Comparison of ENCODE assay signal across 19 mouse cellular contexts in the genomic region with DNA sequence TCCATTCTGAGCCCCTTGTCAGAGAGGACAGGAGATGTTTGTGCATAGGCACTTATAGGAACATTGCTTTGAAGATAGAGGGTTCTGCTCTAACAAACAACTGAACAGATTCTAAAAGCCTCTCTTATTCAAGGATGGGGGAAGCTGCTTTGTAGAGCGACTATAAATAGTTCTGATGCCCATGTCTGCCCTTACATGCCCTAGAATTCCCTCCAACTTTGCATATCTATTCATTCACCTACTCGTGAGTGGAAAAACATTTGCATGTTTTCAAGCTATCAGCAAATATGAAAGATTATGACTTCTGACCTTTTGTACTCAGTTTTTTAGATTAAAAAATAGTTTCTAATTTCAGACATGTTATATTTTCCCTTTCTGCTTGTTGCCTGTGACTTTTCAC.
A peak's percentile ranks its signal among the peaks of the same experiment; 100 is the strongest.
DNase-seq lines count a peak whose midpoint lies in the region; ATAC-seq and TF ChIP-seq lines count a peak whose summit lies in the region.
"Had no signal": no experiment of that assay in that cellular context is flagged by ENCODE, and none has a peak within 500 bp of the region (broad histone marks: within the 10 kb centered on the region; RNA-seq: fewer than 3 reads in every experiment).

No protein-coding gene starts in this region.

- H3K79me2 ChIP-seq in CH12.LX (replicated peaks; ENCODE audit: control insufficient read depth, extremely low read depth, insufficient read depth, poor library complexity, severe bottlenecking): no peaks in the 10 kb centered on the region

- peak; percentile 51 for DNase-seq in heart, adult 8-10 months (ENCODE audit: low spot score)
- DNase-seq in heart, adult 11 months: no peak
- peak; percentile 77 for DNase-seq in CH12.LX (ENCODE audit: extremely low read depth)
- no peak for DNase-seq in layer of hippocampus, postnatal 10 days (ENCODE audit: low spot score in 2 of 2)
- no peak for DNase-seq in limb, embryonic 10.5 days (ENCODE audit: low spot score)
- DNase-seq: adrenal gland, adult 8-10 months; adrenal gland, postnatal 36 days; cerebellum, adult 2 months; cerebellum, postnatal 10 days; forebrain, postnatal 0 days; gastrocnemius, postnatal 14 days; kidney, adult 2 months had no signal

- TF ChIP-seq RAD21 in CH12.LX (IDR thresholded peaks at IDR 0.05; ENCODE audit: low read depth, low read length): no peak

- H3K9me3 ChIP-seq in CH12.LX (replicated peaks; ENCODE audit: low read length): no peaks in the 10 kb centered on the region
- no peaks in the 10 kb centered on the region for H3K9me3 ChIP-seq in heart, embryonic 12.5 days (replicated peaks)
- H3K9me3 ChIP-seq in heart, embryonic 16.5 days (replicated peaks; ENCODE audit: control insufficient read depth, low read length): no peaks in the 10 kb centered on the region
- no peaks in the 10 kb centered on the region for H3K9me3 ChIP-seq in limb, embryonic 10.5 days (replicated peaks)
- H3K9me3 ChIP-seq: embryonic facial prominence, embryonic 10.5 days; forebrain, embryonic 13.5 days; hindbrain, embryonic 10.5 days; intestine, embryonic 15.5 days had no signal

- whole genome bisulfite sequencing in heart, embryonic 12.5 days: 16% methylated on average over 2 of the region's 2 CpGs
- WGBS in heart, embryonic 16.5 days: 25% methylated on average over 2 of the region's 2 CpGs
- 73% methylated on average over 2 of the region's 2 CpGs for WGBS in limb, embryonic 10.5 days

- peaks cover 0 to 7% of the 10 kb centered on the region in 2 experiments for H3K36me3 ChIP-seq in CH12.LX (replicated peaks in 1 of 2; ENCODE audit: control insufficient read depth in 1 of 2, insufficient read depth in 1 of 2, low read length in 1 of 2)
- no peaks in the 10 kb centered on the region for H3K36me3 ChIP-seq in heart, embryonic 12.5 days
- no peaks in the 10 kb centered on the region for H3K36me3 ChIP-seq in heart, embryonic 16.5 days (ENCODE audit: control insufficient read depth, insufficient read depth)
- H3K36me3 ChIP-seq in limb, embryonic 10.5 days: no peaks in the 10 kb centered on the region
- H3K36me3 ChIP-seq: embryonic facial prominence, embryonic 10.5 days; hindbrain, embryonic 10.5 days; intestine, embryonic 15.5 days had no signal

- H3K4me1 ChIP-seq in CH12.LX (ENCODE audit: control insufficient read depth in 1 of 2, insufficient read depth in 2 of 2): peaks cover 16 to 58% of the 10 kb centered on the region in 2 experiments
- peaks cover 17% of the 10 kb centered on the region for H3K4me1 ChIP-seq in heart, embryonic 12.5 days (replicated peaks)
- H3K4me1 ChIP-seq in heart, embryonic 16.5 days (ENCODE audit: control insufficient read depth, insufficient read depth, low read length): peaks cover 10% of the 10 kb centered on the region
- no peaks in the 10 kb centered on the region for H3K4me1 ChIP-seq in limb, embryonic 10.5 days
- H3K4me1 ChIP-seq: forebrain, embryonic 13.5 days; hindbrain, embryonic 10.5 days; intestine, embryonic 15.5 days had no signal

- peak overlapping the region; percentile 44 for H3K27ac ChIP-seq in CH12.LX (ENCODE audit: insufficient read depth, low read depth)
- H3K27ac ChIP-seq in heart, embryonic 12.5 days (ENCODE audit: poor library complexity, severe bottlenecking): peak overlapping the region; percentile 78
- peak overlapping the region; percentile 84 for H3K27ac ChIP-seq in heart, embryonic 16.5 days (ENCODE audit: low read length)
- H3K27ac ChIP-seq in limb, embryonic 10.5 days: no peak overlapping the region
- H3K27ac ChIP-seq: embryonic facial prominence, embryonic 10.5 days; forebrain, embryonic 13.5 days; hindbrain, embryonic 10.5 days; hindbrain, embryonic 14.5 days; intestine, embryonic 15.5 days had no signal

- no peak for TF ChIP-seq CTCF in CH12.LX (conservative IDR thresholded peaks at IDR 0.05 in 1 of 2, IDR thresholded peaks at IDR 0.05 in 1 of 2; ENCODE audit: low read depth in 2 of 2, low read length in 2 of 2)

- TF ChIP-seq POLR2A in CH12.LX (IDR thresholded peaks at IDR 0.05; ENCODE audit: low read depth, low read length): no peak

- in situ Hi-C loops in CH12.LX (cut with MboI; ENCODE audit: low pct_ligation_motif_present, low pct_unique_long_range_greater_than_20kb, low sequenced_read_pairs): loop anchor here (25.0 kb wide), 1 partner anchor 793 kb away; no protein-coding TSS in a partner anchor

- peak; percentile 90 for TF ChIP-seq EP300 in CH12.LX (IDR thresholded peaks at IDR 0.05; ENCODE audit: low read length)

- dilution Hi-C loops in CH12.LX (cut with MboI; ENCODE audit: extremely low pct_ligation_motif_present, extremely low pct_unique_long_range_greater_than_20kb, low sequenced_read_pairs): no loop called here

- no peak for ATAC-seq in heart, embryonic 12.5 days (ENCODE audit: insufficient number of reproducible peaks, low FRiP score)
- ATAC-seq in heart, embryonic 16.5 days (replicated peaks; ENCODE audit: extremely low read depth, insufficient read depth, low FRiP score): peak; percentile 73
- ATAC-seq: forebrain, embryonic 13.5 days; forebrain, postnatal 0 days; intestine, embryonic 15.5 days had no signal

- H3K4me2 ChIP-seq in CH12.LX (ENCODE audit: insufficient read depth, low read depth, poor library complexity, severe bottlenecking): peak overlapping the region; percentile 68
- no peak overlapping the region for H3K4me2 ChIP-seq in heart, embryonic 12.5 days
- peak overlapping the region; percentile 18; the same call in 1 of the 2 replicates for H3K4me2 ChIP-seq in heart, embryonic 16.5 days (ENCODE audit: low read depth, low read length)
- H3K4me2 ChIP-seq: forebrain, embryonic 13.5 days; hindbrain, embryonic 14.5 days; intestine, embryonic 15.5 days had no signal

- H3K27me3 ChIP-seq in CH12.LX (replicated peaks): no peaks in the 10 kb centered on the region
- H3K27me3 ChIP-seq in heart, embryonic 12.5 days (replicated peaks): no peaks in the 10 kb centered on the region
- no peaks in the 10 kb centered on the region for H3K27me3 ChIP-seq in heart, embryonic 16.5 days (ENCODE audit: control insufficient read depth, insufficient read depth, low read length)
- no peaks in the 10 kb centered on the region for H3K27me3 ChIP-seq in limb, embryonic 10.5 days (ENCODE audit: low read depth, poor library complexity, severe bottlenecking)
- H3K27me3 ChIP-seq: forebrain, embryonic 13.5 days; intestine, embryonic 15.5 days had no signal

- peak overlapping the region; percentile 35 for H3K9ac ChIP-seq in CH12.LX (ENCODE audit: insufficient read depth, low read depth)
- H3K9ac ChIP-seq in heart, embryonic 12.5 days: no peak overlapping the region
- H3K9ac ChIP-seq in heart, embryonic 16.5 days (ENCODE audit: low read length): no peak overlapping the region
- H3K9ac ChIP-seq: forebrain, embryonic 13.5 days; forebrain, postnatal 0 days; hindbrain, embryonic 14.5 days; intestine, embryonic 15.5 days had no signal

- no peak overlapping the region for H3K4me3 ChIP-seq in CH12.LX (replicated peaks in 1 of 3; ENCODE audit: low read depth in 2 of 3, low read length in 2 of 3, poor library complexity in 1 of 3)
- H3K4me3 ChIP-seq in heart, embryonic 12.5 days: no peak overlapping the region
- no peak overlapping the region for H3K4me3 ChIP-seq in heart, embryonic 16.5 days (ENCODE audit: low read length)
- no peak overlapping the region for H3K4me3 ChIP-seq in limb, embryonic 10.5 days
- H3K4me3 ChIP-seq: embryonic facial prominence, embryonic 10.5 days; forebrain, embryonic 13.5 days; hindbrain, embryonic 10.5 days; intestine, embryonic 15.5 days had no signal

TF ChIP-seq in CH12.LX, 34 proteins besides CTCF, POLR2A, EP300 and RAD21:
- TF ChIP-seq MAX (IDR thresholded peaks at IDR 0.05; ENCODE audit: low read length) (no peak), SMC3 (IDR thresholded peaks at IDR 0.05; ENCODE audit: low read depth, low read length) (no peak), BHLHE40 (IDR thresholded peaks at IDR 0.05; ENCODE audit: low read depth, low read length) (peak; percentile 96), MXI1 (IDR thresholded peaks at IDR 0.05; ENCODE audit: low read depth, low read length) (no peak), MEF2A (IDR thresholded peaks at IDR 0.05; ENCODE audit: borderline replicate concordance, low read depth, low read length) (peak; percentile 97), MAZ (IDR thresholded peaks at IDR 0.05; ENCODE audit: low read depth, low read length) (no peak), CHD2 (IDR thresholded peaks at IDR 0.05; ENCODE audit: low read length) (peak; percentile 68; the same call in 1 of the 2 replicates), USF1 (IDR thresholded peaks at IDR 0.05; ENCODE audit: low read depth, low read length) (no peak), GABPA (IDR thresholded peaks at IDR 0.05; ENCODE audit: insufficient replicate concordance, low read depth, low read length) (no peak), ETS1 (conservative IDR thresholded peaks at IDR 0.05; ENCODE audit: low read depth, low read length) (peak; percentile 87), KAT2A (IDR thresholded peaks at IDR 0.05; ENCODE audit: insufficient replicate concordance, low read length) (no peak), NRF1 (IDR thresholded peaks at IDR 0.05; ENCODE audit: low read depth, low read length) (no peak), ZKSCAN1 (IDR thresholded peaks at IDR 0.05; ENCODE audit: borderline replicate concordance, low read depth, low read length) (no peak), MAFK (IDR thresholded peaks at IDR 0.05; ENCODE audit: insufficient replicate concordance, low read length) (peak; percentile 71; the same call in 1 of the 2 replicates), JUN (IDR thresholded peaks at IDR 0.05; ENCODE audit: insufficient read depth, low read depth, low read length) (peak; percentile 36; the same call in 1 of the 2 replicates), ZMIZ1 (IDR thresholded peaks at IDR 0.05; ENCODE audit: low read depth, low read length) (no peak), JUND (conservative IDR thresholded peaks at IDR 0.05; ENCODE audit: low read depth, low read length) (peak; percentile 74), TCF12 (IDR thresholded peaks at IDR 0.05; ENCODE audit: low read depth, low read length) (peak; percentile 52; the same call in 1 of the 2 replicates), IRF4 (IDR thresholded peaks at IDR 0.05; ENCODE audit: low read depth, low read length) (peak; percentile 85), USF2 (conservative IDR thresholded peaks at IDR 0.05; ENCODE audit: low read depth, low read length) (no peak), ZNF384 (IDR thresholded peaks at IDR 0.05; ENCODE audit: low read depth, low read length) (no peak)

Comparison
In these comparisons a context has a peak if more than half of its experiments do, and no peak if none do; other contexts are left out.
1. DNase-seq: peak in heart, adult 8-10 months (single experiment) and CH12.LX (single experiment); none in heart, adult 11 months (single experiment), layer of hippocampus, postnatal 10 days (0 of 2) and limb, embryonic 10.5 days (single experiment).